Mouse (Mus musculus) heart, adult 2 months (tissue): Measurements from ENCODE around the gene Kank1.

Source experiments
- CTCF ChIP-seq: fragments of 200-600 bp; IDR thresholded peaks from 2 replicates; pipeline ENCODE4 v1.8.1; 2022; ENCODE audit warnings: antibody characterized with exemption, mild to moderate bottlenecking, moderate library complexity
- EP300 ChIP-seq: fragments of 200-500 bp; IDR thresholded peaks from 2 replicates; pipeline ENCODE4 v1.6.1; 2011; ENCODE audit warnings: low read depth, low read length, control low read depth; ENCODE audit not compliant: insufficient read depth
- POLR2A ChIP-seq: fragments of 200-500 bp; IDR thresholded peaks from 2 replicates; pipeline ENCODE4 v1.6.1; 2011; ENCODE audit warnings: mild to moderate bottlenecking, low read depth, low read length, control low read depth; ENCODE audit not compliant: insufficient read depth

- TF ChIP-seq CTCF, result no peak
- TF ChIP-seq EP300, result no peak
- no peak for TF ChIP-seq POLR2A
Measured at GRCm38 (mm10) chr19:25266181-25266580, 29.4 kb downstream of the Kank1 start.
